Mouse (Mus musculus): Measurements from ENCODE around the gene Tmtc2.

Gene Tmtc2

DNA sequence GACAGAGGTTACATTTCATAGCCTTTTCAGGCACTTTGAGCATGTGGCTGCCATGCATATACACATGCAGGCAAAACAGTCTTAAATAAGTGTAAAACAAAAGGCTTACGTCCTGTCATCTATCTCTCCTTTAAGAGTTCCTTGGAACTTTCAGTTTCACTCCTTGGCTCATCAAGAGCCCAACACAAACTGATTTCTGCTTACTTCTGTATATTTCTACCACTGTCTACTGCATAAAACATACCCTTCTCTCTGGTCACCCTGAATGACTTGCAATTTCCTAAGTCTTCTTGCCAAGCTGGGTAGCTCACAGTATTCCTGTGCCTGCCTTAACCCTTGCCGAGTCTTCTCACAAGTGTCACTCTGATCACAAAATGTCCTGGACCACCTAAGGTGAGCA lies 26.2 kb downstream of the Tmtc2 start:
- no peak for DNase-seq (ENCODE audit: low read depth, low spot score)

DNA sequence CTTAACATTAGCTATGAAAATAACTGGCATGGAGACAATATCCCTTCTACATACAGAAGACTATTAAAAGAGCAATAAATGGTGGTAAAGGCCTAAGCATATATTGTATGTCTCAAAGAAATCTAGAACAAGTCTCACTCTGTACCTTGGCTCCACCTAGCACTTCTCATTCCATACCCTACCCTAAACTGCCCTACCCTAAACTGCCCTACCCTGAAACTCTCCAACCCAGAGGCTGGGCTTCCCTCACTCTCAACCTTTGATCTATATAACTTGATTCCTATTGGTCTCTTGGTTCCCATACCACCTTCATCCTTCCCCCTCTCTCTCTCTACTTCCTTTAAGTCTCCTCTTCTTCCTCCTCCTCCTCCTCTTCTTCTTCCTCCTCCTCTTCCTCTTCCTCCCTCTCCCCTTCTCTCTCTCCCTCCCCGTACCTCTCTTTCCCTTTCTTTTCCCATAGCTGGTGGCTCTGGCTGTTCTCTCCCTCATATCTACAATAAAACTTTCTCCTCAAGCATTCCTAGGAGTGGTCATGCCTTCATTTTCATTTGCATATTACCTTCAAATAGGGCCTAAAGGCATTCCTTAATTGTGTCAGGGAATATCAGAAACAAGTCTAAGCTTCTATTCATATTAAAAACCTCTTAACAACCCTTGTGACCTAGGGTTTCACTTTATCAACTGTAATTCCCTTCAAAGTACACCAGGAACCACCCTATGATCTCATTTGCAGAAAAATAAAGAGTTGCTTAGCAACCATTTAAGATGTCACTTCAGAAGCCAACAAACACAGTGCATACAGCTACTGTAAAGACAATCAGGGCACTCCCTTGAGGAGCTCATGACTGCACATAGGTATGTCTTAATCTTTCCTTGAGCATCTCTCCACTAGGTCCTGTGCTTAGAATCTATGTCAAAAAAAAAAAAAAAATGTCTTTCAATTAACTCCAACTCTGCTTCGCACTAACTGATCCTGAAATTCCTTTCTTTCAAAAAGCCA lies 29.9 kb downstream of the Tmtc2 start:
- no peak for DNase-seq (ENCODE audit: low read depth, low spot score)

DNA sequence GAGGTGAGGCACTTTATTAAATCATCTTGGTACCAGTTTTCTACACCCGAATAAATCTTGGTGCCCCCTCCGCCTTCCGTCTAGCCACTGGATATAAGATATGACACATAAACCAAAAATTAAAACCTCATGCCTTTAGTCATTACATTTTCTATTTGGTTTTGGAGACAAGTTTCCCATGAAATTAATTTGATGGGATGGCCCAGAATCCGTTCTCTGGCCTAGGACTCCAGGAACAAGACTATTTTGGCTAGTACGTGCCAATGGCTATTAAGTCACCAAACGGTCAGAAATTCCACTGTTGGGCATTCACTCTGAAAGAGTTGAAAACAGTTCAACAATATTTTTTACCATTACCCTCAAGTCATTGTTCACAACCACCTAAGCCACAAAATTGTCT lies 32.2 kb downstream of the Tmtc2 start:
- no peak for DNase-seq (ENCODE audit: low read depth, low spot score)

DNA sequence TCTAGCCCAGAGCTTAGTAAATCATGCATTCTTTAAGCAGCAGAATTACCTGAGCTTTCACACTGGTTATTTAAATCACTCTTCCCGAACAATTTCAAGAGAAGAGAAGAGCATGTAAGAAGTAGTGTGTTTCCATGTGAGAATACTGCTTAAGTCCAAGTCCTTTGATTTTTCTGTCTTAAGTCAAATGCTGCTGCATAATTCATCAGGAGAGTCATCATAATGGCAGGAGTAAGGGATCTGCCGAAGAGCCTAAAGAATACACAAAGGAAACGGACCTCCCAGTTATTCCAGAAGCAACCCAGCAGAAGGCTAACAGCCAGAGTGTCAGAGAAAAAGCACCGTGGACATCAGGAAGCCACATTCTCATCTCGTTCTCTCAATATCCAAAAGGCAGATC lies 34.6 kb downstream of the Tmtc2 start:
- DNase-seq (ENCODE audit: low read depth, low spot score) = no peak

DNA sequence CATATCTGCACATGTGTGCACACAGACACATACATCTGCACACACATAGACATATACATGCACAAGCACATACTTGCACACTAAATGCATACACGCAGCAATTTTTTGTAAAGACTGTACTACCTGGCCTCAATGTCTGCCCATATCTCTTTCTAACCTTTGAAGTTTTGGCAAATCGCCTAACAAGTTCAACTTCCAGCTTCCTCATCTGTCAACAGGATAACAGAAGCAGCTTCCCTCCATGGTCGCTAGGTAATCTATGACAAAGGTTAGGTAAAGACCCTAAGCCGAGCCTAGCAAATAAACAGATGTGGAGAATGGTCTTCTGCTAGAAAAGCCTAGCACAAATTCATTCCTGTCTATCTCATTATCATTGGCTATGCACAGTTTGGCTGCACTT lies 37.3 kb downstream of the Tmtc2 start:
- DNase-seq (ENCODE audit: low read depth, low spot score) = no peak

DNA sequence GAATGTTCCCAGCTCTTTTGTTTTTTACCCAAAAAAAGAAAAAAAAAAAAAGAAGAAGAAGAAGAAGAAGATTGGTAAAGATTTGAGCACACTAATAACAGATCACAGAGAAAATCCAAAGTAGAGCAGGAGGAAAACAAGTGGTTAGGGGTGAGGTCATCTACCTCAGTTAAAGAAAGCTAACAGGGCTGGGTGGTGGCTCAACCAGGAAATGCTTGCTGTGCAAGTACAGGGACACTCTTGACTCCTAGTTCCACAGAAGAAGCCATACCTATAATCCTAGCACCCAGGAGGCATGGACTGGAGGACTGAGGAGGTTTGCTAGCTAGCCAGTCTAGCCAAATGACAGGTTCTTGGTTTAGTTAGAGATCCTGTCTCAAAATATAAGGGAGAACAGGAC lies 38.4 kb downstream of the Tmtc2 start:
- no peak for DNase-seq (ENCODE audit: low read depth, low spot score)

DNA sequence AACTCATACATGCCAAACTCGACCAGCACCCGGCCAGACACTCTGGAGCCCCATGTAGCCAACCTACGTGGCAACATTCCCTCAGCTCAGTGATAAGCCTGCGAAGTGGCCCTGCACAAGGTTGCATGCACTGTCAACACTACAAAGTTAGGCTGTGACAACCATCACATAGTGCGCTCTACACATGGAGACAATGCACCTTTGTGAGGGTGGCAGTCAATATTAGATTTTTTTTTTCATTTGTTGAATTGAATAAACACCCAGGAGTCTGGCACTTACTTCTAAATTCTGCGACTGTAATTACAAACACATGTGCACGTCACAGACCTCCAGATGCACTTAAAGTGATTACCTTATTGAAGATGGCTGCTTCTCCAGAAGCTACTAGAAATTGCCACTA lies 41.5 kb downstream of the Tmtc2 start:
- no peak for DNase-seq (ENCODE audit: low read depth, low spot score)

DNA sequence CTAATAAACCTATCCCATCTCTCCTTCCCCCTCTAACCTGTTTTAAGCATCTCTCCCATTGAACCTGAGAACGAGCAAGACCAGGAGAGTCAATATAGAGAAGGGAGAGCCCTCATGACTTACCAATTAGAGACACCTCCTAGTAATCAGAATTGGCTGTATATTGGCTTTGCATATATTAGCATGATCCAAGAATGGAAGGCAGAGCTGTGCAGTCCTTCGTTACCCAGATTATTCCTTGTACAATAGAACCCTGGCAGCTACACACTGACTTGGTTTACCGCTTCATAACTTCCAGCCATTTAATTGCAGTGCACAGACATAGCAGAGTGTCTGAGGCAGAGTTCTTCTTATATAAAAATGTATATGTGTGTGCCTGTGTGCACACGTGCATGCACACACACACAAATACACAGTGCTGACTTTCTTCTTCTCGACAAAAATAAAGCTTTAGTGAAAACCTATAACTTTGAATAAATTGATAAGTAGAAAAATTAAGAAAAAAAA lies 42.2 kb downstream of the Tmtc2 start:
- DNase-seq (ENCODE audit: low read depth, low spot score) = no peak

DNA sequence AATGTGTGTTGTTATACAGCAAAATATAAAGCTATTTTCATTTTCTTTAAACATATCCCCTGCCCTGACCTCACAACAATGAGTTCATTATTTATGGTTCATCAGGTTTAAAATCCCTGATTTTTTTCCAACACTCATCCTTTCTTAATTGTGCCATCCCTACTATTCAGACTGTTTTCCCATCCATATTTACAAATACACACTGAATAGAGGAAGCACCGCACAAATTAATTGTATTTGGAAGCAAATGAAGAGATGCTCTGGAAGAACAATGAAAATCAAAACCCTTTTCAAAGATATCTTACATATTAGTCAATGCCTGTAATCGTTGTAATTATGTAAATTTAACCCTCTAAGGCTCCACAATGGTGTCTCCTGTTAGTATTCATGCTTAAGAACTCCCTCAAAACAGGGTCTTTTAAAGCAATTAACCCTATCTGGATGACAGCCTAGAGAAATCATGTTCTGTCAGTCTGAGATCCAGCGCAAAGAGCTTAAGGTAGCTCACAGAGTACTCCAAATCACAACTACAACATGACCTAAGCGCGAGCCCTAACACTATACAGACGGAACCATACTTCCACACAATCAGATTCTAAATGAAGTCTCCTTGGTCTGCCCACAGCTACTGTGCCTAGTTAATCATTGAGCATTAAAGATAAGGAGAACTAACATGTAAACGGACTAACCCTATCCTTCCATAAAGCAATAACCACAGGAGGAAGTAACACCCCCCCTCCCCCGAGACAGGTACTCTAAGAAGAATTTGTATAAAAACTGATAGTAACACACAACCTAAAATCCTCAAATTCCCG lies 43.0 kb downstream of the Tmtc2 start:
- no peak for DNase-seq (ENCODE audit: low read depth, low spot score)

DNA sequence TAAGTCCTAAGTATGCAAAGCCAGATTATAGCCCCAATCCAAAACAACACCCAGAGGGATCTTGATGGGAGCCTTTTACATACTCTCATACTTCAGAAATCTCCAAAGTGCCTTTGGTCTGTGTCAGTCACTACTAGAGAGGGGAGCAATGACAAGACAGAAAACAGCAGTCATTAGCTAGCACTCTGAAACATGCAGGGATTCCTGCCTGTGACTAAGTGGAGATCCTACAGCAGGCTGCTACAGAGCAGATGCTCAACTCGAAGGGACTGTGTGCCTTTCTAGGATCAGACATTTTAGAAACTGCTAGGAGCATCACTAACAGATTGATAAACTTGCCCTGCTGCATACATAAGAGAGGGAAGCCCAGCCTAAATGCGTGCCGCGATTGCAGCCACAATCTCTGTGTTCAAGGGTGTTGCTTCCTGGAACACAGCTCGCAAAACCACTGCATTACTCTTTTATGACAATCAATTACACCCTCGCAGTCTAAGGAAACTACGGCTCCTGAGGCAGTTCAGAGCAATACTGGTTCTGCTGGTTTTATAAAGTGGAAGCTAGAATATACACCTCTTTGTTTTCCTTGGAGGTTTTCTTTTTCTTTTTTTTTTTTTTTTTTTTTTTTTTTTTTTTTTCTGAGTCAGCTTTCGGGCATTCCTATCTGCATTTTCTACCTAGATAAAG lies 50.7 kb downstream of the Tmtc2 start:
- no peak for DNase-seq (ENCODE audit: low read depth, low spot score)

DNA sequence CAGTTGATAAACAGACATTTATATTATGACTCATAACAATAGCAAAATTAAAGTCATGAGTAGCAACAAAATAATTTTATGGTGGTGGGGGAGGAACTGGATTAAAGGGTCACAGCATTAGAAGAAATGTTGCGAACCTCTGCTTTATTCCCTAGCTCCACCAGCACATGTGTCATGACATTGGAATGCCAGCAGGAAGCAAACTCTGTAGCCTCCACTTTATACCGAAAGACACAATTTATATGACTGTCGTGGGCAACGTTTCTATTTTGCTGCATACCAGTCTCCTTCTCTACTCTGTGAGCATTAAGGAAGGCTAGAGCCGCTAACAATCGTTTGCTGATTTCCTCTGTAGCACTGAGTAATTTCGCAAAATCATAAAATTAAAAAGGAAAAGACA lies 51.8 kb downstream of the Tmtc2 start:
- no peak for DNase-seq (ENCODE audit: low read depth, low spot score)

DNA sequence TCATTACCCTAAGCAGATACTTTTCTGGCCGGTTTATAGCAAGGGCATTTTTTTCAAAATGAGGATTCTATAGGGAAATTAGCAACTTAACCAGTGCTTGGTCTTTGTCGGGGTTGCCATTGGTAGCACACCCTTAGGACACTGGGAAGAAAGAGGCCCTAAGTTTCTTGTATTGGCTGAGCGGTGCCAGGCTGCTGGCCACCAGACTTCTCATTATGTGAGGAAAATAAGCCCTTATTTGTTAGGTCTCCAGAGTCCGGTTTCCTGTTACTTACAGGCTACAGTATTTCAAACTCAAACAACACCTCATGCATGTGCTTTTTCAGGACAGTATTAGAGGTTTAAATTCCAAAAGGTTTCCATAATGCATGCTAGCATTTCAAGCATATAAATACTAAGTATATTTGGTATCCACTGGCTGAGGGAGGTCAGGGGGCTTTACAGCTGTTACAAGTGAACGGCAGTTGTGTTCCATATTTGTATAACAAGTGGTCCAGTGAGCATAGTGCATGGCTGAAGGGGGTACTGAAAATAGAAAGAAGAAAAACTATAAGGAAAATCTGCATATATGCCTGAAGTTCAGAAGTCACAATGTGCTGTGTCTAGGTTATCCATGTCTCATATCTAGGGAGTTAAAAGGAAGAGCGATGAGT lies 55.0 kb downstream of the Tmtc2 start:
- DNase-seq (ENCODE audit: low read depth, low spot score) = no peak

DNA sequence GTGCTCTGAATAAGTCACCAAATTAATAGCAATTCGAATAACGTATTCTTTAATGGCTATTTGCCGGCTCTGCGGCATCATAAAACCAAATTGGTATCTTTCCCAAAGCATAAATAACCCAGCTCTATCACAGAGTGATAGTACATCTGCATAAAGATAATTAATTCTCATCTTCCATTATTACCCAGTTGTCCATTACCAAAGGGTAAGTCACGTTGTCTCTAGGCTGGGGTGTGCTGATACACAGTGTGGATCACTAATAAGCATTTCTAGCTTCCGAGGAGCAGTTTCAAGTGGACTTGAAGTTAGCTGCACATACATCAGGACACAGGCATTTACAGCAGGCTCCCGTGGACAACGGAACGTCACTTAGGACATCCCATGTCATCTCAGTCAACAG lies 56.1 kb downstream of the Tmtc2 start:
- no peak for DNase-seq (ENCODE audit: low read depth, low spot score)

DNA sequence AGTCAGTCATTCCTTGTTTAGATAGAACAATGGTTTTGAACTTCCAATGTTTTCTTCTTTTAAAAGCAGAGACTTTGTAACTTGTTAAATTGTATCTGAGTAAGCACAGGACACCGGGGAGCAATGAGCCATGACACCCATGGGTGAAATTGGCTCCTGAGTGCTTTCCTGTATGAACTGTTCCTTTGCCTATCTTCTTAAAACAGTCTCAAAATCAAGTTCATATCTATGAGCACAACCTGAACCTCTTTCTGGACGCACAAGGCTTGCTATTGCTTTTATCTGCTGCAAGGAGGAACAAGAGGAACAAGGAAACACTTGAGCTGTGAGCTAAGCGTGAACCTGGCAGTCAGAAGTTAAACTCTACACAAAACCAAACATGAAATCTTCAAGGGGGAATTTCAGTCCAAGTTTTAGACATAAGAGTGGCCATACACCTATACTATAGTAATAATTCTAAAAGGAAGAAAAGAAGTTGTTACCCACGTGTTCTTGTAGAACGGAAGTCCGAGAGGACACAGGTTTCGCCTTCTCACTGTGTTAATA lies 60.4 kb downstream of the Tmtc2 start:
- no peak for DNase-seq (ENCODE audit: low read depth, low spot score)

DNA sequence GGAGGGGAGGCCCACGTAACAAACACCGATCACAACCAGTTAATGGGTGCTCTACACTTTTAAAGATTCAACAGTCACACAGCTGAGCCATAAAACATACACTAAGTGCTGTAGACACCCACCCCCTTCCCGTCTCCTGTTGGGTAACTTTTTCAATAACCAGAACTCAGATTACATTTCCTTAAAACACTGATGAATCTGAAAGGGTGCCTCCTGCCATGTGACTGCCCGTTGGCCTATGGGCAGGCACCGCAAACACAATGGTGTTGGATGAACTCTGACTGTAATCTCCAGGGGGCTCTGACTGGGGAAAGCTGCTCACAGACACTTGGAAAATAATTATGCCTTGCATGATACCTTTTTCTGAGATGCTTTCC lies 64.4 kb downstream of the Tmtc2 start:
- no peak for DNase-seq (ENCODE audit: low read depth, low spot score)

DNA sequence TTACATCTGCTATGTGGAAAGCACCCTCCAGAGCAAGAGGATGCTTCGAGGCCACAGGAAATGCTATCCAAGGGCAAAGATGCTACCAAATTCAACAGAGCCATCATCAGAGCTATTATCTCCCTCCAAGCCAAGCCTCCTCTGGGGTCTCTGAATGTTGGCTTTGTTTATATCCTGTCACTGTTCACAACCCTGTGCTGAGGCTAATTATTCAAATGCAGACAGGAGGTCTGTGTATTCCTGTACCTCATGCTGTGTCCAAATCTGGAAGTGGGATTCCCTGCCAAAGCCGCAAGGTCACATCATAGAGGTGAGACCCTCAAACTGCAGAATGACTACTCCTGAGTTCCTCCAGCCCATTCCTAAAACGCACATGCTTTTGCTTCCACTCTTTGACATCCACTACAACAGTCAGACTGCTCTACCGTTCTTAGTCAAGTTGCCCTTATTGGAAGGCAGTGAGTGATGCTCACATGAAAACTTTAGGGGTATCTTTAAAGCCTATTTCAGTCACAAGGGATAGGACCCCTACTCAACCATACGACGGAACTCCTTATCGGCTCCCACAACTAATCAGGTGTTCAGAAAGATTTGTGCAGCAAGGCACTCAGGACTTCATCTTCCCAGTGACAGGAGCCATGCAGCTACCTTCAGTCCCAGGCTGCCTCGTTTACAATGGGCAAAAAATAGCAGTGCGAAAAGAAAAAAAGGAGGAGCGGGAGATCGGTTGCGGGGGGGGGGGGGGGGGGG lies 64.9 kb downstream of the Tmtc2 start:
- DNase-seq (ENCODE audit: low read depth, low spot score) = no peak

DNA sequence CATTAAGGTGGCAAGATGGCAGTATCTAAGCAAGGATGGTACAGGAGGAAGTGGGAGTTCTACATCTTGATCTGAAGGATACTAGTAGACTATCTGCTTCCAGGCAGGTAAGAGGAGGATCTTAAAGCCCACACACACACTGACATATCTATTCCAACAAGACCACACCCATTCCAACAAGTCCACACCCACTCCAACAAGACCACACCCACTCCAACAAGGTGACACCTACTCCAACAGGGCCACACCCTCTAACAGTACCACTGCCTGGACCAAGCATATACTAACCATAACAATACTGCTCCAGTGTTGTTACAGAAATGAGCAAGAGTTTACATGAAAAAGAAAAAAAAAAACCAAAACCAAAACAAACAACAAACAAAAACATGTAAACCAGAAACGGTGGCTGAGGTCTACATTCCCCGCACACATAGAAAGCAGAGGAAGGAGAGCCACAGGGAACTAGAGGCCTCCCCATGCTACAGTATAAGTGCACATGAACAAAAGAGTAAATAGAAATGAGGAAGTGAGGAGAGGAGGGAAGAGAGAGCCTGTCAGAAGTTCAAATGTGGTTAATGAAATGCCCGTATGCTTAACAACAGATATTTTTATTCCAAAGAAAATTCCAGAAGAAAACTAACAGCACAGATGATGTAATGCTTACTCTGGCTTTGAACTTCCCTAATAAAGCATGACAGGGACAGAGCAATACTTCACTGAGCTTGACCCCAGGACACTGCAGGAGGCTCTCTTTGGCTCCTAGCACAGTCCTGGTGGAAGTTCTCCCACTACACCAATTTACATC lies 66.1 kb downstream of the Tmtc2 start:
- no peak for DNase-seq (ENCODE audit: low read depth, low spot score)

DNA sequence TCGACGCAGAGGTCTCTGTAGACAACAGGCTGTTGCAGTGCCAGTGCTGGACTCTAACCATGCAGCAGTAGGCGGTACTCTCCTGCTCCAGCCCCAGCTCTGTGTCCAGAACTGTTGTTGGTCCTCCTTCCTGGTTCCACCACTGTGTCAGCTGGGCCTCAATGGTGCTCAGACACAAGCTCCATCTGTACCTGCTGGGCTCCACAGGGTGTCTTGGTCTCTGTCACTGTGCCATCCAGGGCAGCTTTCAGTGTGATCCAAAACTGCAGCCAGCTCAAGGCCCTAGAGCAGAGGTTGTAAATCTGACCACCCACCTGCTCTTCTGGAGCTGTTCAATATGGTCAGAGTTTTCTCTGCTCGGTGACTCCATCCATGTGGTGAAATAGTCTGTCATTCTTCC lies 68.2 kb downstream of the Tmtc2 start:
- DNase-seq (ENCODE audit: low read depth, low spot score) = no peak

DNA sequence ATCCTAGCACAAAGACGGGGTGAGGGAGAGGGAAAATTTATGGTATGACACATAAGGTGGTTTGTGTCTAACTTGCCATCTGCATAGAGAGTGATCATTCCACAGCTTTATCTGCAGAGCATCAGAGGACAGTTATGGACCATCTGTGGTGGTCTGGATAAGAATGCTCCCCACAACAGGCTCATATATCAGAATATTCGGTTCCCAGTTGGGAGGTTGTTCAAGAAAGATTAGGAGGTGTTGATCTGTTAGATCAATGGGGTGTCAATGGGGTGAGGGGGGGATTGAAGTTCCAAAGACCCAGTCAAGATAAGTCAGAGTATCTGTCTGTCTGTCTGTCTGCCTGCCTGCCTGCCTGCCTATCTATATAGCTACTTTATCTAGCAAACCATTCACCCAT lies 69.8 kb downstream of the Tmtc2 start:
- DNase-seq (ENCODE audit: low read depth, low spot score) = no peak

DNA sequence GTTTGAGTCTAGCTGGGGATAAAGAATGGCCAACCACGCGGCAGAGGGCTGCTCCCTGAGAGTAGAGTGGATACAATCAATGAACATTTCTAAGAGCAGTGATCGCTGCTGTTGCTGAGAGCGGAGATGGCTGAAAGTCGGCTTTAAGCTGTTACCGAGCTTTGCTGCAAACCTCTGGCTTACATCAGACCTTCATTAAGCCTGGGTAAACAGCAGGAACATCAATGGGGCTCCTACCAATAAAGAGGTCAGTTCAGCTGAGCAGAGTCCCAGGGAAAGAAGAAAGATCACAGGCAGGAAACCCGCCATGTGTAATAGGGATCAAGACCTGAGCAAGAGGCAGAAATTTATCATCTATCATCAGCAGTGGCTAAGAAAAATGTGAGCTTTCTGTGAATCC lies 72.5 kb downstream of the Tmtc2 start:
- DNase-seq (ENCODE audit: low read depth, low spot score) = no peak

Data from CD4-positive, CD25-positive, alpha-beta regulatory T cell, adult 2 months (primary cell).